Mouse (Mus musculus): ENCODE measurements around the gene Ppp5c. TPM values are rescaled to one million over a fixed set of nuclear protein-coding genes. Genes with fewer than 3 reads are reported as not detected.
A peak's percentile ranks its signal among the peaks of the same experiment; 100 is the strongest.

The Ppp5c gene
- polyA plus RNA-seq, 3 experiments from 2014 or later, result 55.1 to 67.1 (median 62.0) TPM

DNA sequence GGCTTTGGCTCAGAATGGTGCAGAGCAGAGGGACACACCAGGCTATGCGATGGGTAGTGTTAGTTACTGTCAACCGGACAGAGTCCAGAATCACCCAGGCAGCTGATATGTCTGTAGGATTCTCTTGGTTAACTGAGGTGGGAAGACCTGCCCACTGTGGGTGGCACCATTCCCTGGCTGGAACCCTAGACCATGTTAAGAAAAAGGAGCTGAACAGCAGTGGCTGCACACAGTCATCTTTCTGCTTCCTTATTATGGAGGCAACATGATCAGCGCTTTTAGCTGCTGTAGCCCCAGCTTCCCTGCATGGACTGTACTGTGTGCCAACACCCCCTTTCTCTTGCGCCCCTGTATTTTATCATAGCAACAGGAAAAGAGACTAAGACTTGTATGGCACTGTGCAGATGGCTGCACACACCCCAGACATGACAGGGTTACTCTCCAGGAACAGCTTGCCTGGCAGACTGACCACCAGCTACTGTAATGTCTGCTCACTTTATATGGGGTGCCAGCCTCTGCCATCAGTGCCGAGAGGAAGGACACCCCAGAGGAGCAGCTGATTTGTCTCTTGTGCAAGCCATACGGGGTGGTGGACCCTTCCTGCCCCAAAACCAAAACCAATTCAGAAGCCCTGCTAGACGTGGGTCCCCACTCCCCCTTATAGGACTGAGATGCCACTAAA lies 15.7 kb downstream of the Ppp5c start:
- no peak for ATAC-seq

- ATAC-seq, result no peak
Observed at GRCm38 (mm10) chr7:17010010-17010347, 17.7 kb downstream of the Ppp5c start.

GRCm38 (mm10) chr7:17009326-17010009 lies 18.3 kb downstream of the Ppp5c start:
- peak; percentile 90 for ATAC-seq

DNA sequence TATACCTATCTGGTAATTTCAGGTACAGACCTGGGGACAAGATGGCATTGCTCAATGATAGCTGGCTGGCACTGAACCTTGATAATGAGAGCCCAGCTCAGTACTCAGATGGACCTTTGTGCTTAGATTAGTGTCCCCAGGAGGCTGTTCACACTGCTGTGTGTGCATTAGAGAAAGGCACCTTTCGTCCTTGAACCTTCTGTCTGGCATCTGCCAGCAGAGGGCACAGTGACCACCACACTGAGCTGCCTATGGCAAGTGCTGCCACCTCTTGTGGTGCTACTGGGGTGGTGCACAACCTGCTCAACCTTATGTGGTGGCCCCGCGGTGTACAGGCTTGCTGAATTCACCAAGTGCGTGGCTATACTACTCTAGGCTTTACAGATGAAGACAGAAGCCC lies 20.4 kb downstream of the Ppp5c start:
- ATAC-seq, result no peak

DNA sequence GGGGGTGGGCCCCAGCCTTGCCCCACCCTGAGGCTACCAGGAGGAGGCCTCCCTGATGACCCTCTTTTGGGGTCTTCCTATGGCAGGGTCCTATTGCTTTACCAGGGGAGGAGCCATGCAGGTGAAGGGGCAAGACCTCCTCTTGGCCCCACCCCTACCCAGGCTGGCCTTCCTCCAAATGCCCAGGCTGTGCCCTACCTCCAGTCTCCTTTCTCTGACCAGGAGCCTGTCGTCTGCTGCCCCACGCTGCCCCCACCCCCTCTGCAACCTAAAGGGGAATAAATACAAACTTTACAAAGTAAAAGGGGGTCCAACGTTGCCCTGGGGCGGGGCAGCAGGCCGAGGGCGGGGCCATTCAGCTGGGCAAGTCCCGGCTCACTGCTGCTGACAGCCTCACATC lies 23.0 kb downstream of the Ppp5c start:
- no peak for ATAC-seq

DNA sequence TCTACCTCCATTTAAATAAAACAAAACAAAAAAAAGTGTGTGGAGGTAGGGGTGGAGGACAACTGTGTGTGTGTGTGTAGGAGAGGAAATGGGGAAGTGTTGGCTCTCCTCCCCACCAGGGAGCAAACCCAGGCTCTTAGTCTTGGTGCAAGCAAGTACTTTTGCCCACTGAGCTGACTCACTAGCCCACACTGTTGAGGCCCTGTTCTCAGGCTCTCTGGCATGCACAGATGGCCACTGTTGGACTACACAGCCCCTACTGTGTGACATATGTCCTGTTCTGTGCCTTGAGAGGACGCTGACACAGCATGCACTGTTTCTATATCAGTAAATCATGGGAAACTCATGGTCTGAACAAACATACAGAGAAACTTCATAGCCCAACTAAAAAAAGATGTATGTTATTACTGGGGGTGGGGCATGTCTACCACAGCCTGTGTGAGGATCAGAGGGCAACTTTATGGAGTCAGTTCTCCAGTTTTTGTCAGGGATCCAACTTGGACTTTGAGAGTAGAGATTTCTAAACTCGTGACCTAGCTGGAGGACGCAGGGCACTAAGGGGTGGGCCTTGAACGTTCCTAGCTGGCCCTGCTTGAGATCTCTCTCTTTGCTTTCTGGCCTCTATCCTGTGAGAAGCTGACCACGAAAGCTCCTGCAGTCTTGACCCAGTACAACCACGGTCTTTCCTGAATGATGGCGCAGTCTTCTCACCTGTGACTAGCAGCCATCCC lies 24.3 kb downstream of the Ppp5c start:
- ATAC-seq, result no peak

GRCm38 (mm10) chr7:17002375-17003195 lies 25.1 kb downstream of the Ppp5c start:
- peak; percentile 88 for ATAC-seq

DNA sequence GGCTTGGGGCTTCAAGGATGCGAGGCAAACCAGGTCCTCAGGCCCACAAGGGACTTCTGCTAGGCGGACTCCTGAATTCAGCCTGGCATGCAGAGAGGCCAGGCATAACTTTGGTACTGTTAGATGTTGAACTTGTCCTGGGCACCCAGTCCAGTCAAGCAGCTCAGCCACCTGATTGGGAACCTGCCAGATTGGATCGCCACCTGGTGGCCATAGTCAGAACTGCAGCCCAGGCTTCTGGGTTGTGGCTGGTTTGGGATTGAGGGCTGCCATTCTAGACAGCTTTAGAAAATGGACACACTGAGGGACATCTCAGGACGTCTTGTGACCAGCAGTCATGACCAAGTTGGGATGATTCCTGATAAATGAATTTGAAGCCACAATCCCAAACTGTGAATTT lies 28.1 kb downstream of the Ppp5c start:
- ATAC-seq, result peak; percentile 43

GRCm38 (mm10) chr7:16999233-16999632 lies 28.5 kb downstream of the Ppp5c start:
- ATAC-seq, result peak; percentile 5

DNA sequence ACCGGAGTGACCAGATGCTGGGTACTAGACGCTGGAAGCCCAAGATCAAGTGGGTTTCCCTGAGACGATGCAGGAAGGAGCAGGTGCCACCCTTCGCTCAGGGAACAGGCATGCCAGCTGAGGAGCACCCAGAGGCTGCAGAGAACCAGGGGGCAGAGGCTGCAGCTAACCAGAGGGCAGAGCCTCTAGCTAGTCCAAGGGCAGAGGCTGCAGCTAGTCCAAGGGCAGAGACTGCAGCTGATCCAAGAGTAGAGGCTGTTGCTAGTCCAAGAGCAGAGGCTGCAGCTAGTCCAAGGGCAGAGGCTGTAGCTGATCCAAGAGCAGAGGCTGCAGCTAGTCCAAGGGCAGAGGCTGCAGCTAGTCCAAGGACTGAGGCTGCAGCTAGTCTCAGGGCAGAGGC lies 32.4 kb downstream of the Ppp5c start:
- ATAC-seq, result no peak

DNA sequence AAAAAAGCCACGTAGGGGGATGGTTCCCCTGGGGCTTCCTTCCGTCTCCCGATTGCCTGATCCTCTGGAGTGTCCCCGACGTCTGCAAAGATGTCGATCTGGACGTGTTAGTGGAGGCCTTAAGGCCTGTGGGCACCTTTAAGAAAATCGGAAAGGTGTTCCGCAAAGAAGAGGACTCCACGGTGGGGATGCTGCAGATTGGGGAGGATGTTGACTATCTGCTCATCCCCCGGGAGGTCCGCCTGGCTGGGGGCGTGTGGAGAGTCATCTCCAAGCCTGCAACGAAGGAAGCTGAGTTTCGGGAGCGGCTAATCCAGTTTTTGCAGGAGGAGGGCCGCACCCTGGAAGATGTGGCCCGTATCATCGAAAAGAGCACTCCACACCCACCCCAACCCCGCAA lies 33.3 kb downstream of the Ppp5c start:
- ATAC-seq, result no peak

GRCm38 (mm10) chr7:16993651-16994399 lies 33.9 kb downstream of the Ppp5c start:
- no peak for ATAC-seq

- no peak for ATAC-seq
Observed at GRCm38 (mm10) chr7:16992451-16992807, 35.3 kb downstream of the Ppp5c start, which contains the start of gene Ccdc8. Gene Ccdc8, plus strand, starts transcription at chr7:16992708.

DNA sequence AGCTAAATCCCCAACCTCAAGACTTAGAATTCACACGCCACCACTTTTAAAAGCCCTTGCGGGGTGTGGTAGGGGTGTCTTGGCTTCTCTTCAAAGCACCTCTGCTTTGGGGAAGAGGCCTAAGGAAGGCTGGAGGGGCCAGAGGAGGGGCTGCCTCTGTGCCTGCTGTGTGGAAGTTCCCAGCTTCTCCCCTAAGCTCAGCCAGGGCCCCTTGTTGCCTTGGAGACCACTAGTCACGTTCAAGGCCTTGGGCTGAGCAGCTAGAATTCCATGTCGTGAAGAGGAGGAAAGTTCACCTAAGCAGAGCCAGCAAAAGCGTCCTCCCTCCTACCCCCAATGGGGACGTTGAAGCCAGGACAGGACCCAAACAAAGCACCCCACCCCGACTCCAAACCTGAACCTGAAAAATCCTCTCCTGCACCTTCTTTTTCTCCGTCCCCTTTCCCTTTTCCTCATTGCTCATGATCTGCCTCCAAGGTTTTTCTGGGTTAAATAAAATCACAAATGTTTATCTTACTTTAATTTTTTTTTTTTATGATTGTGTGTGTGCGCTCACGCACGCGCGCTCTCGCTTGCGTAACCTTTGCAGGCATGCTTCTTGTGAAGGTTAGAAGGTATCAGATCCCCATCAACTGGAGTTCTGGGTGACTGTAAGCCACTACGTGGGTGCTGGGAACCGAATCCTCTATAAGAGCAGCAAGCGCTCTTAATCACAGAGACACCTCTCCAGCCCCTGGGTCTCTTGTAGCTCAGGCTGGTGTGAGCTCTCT lies 35.9 kb downstream of the Ppp5c start:
- no peak for ATAC-seq

- ATAC-seq, result peak; percentile 80
Observed at GRCm38 (mm10) chr7:16990006-16990744, 37.5 kb downstream of the Ppp5c start.

- ATAC-seq, result no peak
Observed at GRCm38 (mm10) chr7:16988405-16988804, 39.3 kb downstream of the Ppp5c start.

- peak; percentile 9 for ATAC-seq
Observed at GRCm38 (mm10) chr7:16987541-16988149, 40.1 kb downstream of the Ppp5c start.

DNA sequence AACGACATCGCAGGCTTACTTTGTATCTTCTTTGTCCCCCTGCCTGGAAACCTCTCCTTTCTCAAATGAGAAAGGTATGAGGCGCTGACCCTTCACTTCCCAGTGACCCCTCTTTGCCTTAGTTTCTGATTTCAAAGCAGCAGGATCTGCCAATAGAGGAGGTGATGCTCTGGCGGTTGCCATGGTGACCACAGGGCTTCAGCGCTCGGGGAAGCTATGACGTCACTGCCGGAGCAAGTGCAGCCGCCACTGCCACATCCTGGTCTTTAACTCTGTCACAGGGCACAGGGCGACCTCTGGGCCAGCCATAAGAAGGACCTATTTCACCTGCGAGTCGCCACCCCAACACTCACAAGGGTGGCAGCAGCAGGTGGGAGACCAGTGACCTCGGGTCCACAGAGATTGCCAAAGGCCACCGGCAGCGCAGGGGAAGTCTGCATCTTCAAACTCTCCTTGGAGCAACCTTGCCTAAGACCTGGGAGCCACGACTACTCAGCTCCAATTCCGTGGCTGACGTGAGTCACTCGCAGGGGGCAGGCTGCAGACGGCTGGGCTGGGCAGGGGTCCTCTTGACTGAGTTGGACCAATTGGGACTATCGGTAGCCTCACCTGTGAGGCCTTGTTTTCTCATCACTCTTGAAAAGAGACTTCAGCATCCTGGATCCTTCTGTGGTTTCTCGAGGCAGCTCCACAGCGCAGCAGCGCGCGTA lies 44.7 kb downstream of the Ppp5c start, which contains the start of gene Gm42372:
Gene Gm42372, plus strand, starts transcription at position 228 of the 710 bp plus-strand sequence.
- ATAC-seq, result peak; percentile 97

GRCm38 (mm10) chr7:16980348-16980747 lies 47.4 kb downstream of the Ppp5c start:
- ATAC-seq, result peak; percentile 32
